Mouse (Mus musculus) lung, adult 2 months (tissue): ENCODE results near the gene Pih1d2. TPM values are rescaled to one million over a fixed set of nuclear protein-coding genes. Genes with fewer than 3 reads are reported as not detected.

ENCODE experiments used
- DNase-seq: peaks from one replicate; pipeline ENCODE4 v3.0.0; 2022
- H3K4me1 ChIP-seq: fragments of 200-500 bp; 2 replicates; pipeline ENCODE4 v1.6.1; 2011; ENCODE audit warnings: low read length; ENCODE audit not compliant: control insufficient read depth, insufficient read depth
- H3K4me3 ChIP-seq: fragments of 200-500 bp; replicated peaks from 2 replicates; pipeline ENCODE3; 2011; ENCODE audit warnings: low read depth, mild to moderate bottlenecking, control low read depth, low read length; ENCODE audit errors: extremely low read depth
- CTCF ChIP-seq: fragments of 200-500 bp; IDR thresholded peaks from 2 replicates; pipeline ENCODE4 v1.5.1; 2011; ENCODE audit warnings: mild to moderate bottlenecking, low read length, control low read depth; ENCODE audit not compliant: insufficient read depth
- POLR2A ChIP-seq: fragments of 200-500 bp; IDR thresholded peaks from 2 replicates; pipeline ENCODE4 v1.6.1; 2011; ENCODE audit warnings: low read depth, mild to moderate bottlenecking, control low read depth, low read length, borderline replicate concordance; ENCODE audit errors: extremely low read depth
- WGBS: fragments of 180-500 bp; shearing (Covaris S2); methylation state at CpG from one replicate; pipeline ENCODE4 v1.1.7; 2018; 5-methylcytosine and 5-hydroxymethylcytosine counted together
- polyA plus RNA-seq: library from polyadenylated mRNA; depleted of rRNA; stranded (reverse); fragments of >200 nt; gene quantifications from 2 replicates; pipeline ENCODE4 v1.2.3, GENCODE M21; 2012; rRNA removed

Pih1d2 gene
- polyA plus RNA-seq, 1 experiment, result 2.7 TPM

- WGBS, result 1% methylated on average over 28 of the region's 28 CpGs
- no peak for DNase-seq
- peaks cover 4% of the 10 kb centered on the region; the same call in 1 of the 2 replicates for H3K4me1 ChIP-seq
- H3K4me3 ChIP-seq, result peak overlapping the region; percentile 99
- no peak for TF ChIP-seq CTCF
- TF ChIP-seq POLR2A, result no peak
Measured at GRCm38 (mm10) chr9:50658941-50659388, 41.8 kb downstream of the Pih1d2 start.

- Histone ChIP-seq H3K4me1 (peaks cover 4% of the 10 kb centered on the region; the same call in 1 of the 2 replicates), H3K4me3 (peak within 1 kb of the TSS; percentile 99)
- peak; percentile 85 for DNase-seq
- TF ChIP-seq CTCF, result no peak
- peak; percentile 63 for TF ChIP-seq POLR2A
- WGBS, result under 1% methylated on average over 63 of the region's 63 CpGs
Measured at GRCm38 (mm10) chr9:50659392-50660217, 42.5 kb downstream of the Pih1d2 start, which contains the start of gene Dlat. Gene Dlat, minus strand, starts transcription at chr9:50659780.

- H3K4me1 ChIP-seq, result peaks cover 4% of the 10 kb centered on the region; the same call in 1 of the 2 replicates
- no peak for TF ChIP-seq POLR2A
- no peak for TF ChIP-seq CTCF
- WGBS, result 12% methylated on average over 12 of the region's 12 CpGs
- H3K4me3 ChIP-seq, result peak overlapping the region; percentile 40
- DNase-seq, result no peak
Measured at GRCm38 (mm10) chr9:50660431-50660830, 43.3 kb downstream of the Pih1d2 start.

GRCm38 (mm10) chr9:50664826-50665225 is 47.7 kb downstream of the Pih1d2 start:
- 84% methylated on average over 5 of the region's 5 CpGs for WGBS
- TF ChIP-seq POLR2A, result no peak
- 0 out of 2 replicates have a peak, but pooled peaks cover 4% of the 10 kb centered on the region for H3K4me1 ChIP-seq
- DNase-seq, result no peak
- H3K4me3 ChIP-seq, result no peak overlapping the region

- Histone ChIP-seq H3K4me1 (no peaks in the 10 kb centered on the region; the same call in 1 of the 2 replicates), H3K4me3 (no peak overlapping the region)
- 78% methylated on average over 6 of the region's 6 CpGs for WGBS
- no peak for DNase-seq
- no peak for TF ChIP-seq POLR2A
- TF ChIP-seq CTCF, result no peak
Measured at GRCm38 (mm10) chr9:50666442-50666841, 49.3 kb downstream of the Pih1d2 start.

GRCm38 (mm10) chr9:50667579-50668498 is 50.7 kb downstream of the Pih1d2 start:
- Histone ChIP-seq H3K4me3 (no peak overlapping the region), H3K4me1 (no peaks in the 10 kb centered on the region; the same call in 1 of the 2 replicates)
- 67% methylated on average over 8 of the region's 8 CpGs for WGBS
- no peak for TF ChIP-seq POLR2A
- TF ChIP-seq CTCF, result no peak
- DNase-seq, result no peak

- H3K4me1 ChIP-seq, result no peaks in the 10 kb centered on the region; the same call in 1 of the 2 replicates
- TF ChIP-seq CTCF (peak; percentile 76), POLR2A (no peak)
- no peak overlapping the region for H3K4me3 ChIP-seq
- DNase-seq, result peak; percentile 40
- 24% methylated on average over 5 of the region's 5 CpGs for WGBS
Measured at GRCm38 (mm10) chr9:50670690-50671089, 53.6 kb downstream of the Pih1d2 start.

Other genes starting within 250 kb of the Pih1d2 start
- 53.4 and 55.7 TPM in 2 replicates for gene Plet1, start 122.8 kb upstream of the Pih1d2 start, polyA plus RNA-seq
- 30.6 and 33.1 TPM in 2 replicates for gene Pts, start 88.6 kb upstream of the Pih1d2 start, polyA plus RNA-seq
- gene Il18, start 62.5 kb upstream of the Pih1d2 start, polyA plus RNA-seq, result 10.1 and 17.4 TPM in 2 replicates
- gene Bco2, start 62.1 kb upstream of the Pih1d2 start, polyA plus RNA-seq, result 0.53 and 0.70 TPM in 2 replicates
- not detected in 2 replicates for gene Tex12, start 56.0 kb upstream of the Pih1d2 start, polyA plus RNA-seq
- gene Sdhd, start 13.5 kb upstream of the Pih1d2 start, polyA plus RNA-seq, result 91.0 and 114 TPM in 2 replicates
- 80.5 and 90.8 TPM in 2 replicates for gene Timm8b, start 13.4 kb upstream of the Pih1d2 start, polyA plus RNA-seq
- 5.3 and 6.3 TPM in 2 replicates for gene Nkapd1, start 143 bp downstream of the Pih1d2 start, polyA plus RNA-seq
- gene Dlat, start 42.5 kb downstream of the Pih1d2 start, polyA plus RNA-seq, result 13.2 and 20.5 TPM in 2 replicates
- gene Dixdc1, start 122.2 kb downstream of the Pih1d2 start, polyA plus RNA-seq, result 7.1 and 9.9 TPM in 2 replicates
- 14.1 and 23.5 TPM in 2 replicates for gene 2310030G06Rik, start 129.2 kb downstream of the Pih1d2 start, polyA plus RNA-seq
- 405 and 528 TPM in 2 replicates for gene Cryab, start 134.0 kb downstream of the Pih1d2 start, polyA plus RNA-seq
- gene Hspb2, start 135.0 kb downstream of the Pih1d2 start, polyA plus RNA-seq, result 65.3 and 88.6 TPM in 2 replicates
- gene Fdxacb1, start 150.9 kb downstream of the Pih1d2 start, polyA plus RNA-seq, result 3.8 and 5.0 TPM in 2 replicates
- 17.1 and 20.1 TPM in 2 replicates for gene Alg9, start 157.7 kb downstream of the Pih1d2 start, polyA plus RNA-seq
- gene 1110032A03Rik, start 158.2 kb downstream of the Pih1d2 start, polyA plus RNA-seq, result 46.1 and 59.7 TPM in 2 replicates
- 6.8 and 12.5 TPM in 2 replicates for gene Ppp2r1b, start 228.0 kb downstream of the Pih1d2 start, polyA plus RNA-seq